Mouse (Mus musculus) B cell, adult 2 months (primary cell): ENCODE results near the gene Nox4.

Experiments used
- DNase-seq, 2 experiments: peaks; one replicate each; pipeline ENCODE4 v3.0.0; 2022

Gene Nox4

DNA sequence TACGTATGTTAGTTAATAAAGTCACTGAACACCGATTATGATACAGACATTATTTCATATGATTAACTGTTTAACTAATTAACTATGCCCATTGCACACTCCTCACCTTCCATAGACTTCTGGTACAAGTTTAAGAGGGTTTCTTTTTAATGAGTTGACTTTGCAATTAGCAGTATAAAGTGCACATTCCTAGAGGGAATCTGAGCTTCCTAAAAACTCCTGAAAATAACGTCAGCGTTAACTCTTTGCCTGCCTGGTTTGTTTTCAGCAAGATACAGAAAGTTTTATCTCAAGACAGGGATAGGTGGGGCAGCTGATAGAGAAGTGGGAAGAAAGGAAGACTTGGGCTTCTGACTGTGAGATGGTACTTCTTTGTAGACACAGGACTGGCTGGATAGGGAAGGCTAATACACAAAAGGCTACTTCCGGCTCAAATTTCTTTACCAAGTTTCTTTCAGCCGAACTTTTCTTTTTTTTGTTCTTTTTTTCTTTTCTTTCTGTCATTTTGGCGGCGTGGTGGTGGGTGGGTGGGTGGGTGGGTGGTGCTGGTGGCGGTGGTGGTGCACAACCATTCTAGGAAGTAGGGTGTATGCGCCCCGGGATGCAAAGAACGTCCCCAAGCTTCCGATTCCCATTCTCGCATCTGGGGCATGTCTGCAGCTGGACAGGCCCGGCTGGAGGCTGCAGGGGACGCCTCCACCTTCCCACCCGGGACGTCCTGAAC lies at the start of gene Nox4:
Gene Nox4 (plus strand): TSS at position 241 of the 724 bp plus-strand sequence.
- no peak for DNase-seq

DNA sequence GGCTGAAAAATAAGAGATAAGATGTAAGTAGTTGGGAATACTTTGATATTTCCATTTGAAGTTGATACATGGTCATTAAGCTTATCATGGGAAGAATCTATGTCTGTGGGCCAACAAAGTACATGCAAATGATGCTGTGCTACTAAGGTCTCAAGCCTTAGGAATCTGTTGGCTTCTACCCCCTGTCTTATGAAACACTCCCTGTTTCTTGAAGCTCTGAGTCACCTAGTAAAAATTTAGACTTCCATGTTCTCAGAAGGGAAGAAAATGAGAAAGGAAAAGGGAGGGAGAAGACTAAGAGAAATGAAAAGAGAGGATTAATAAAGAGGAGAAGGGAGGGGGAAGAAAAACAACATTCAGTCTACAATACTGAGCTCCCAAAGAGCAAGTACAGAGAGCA lies 41.1 kb upstream of the Nox4 start:
- no peak for DNase-seq

DNA sequence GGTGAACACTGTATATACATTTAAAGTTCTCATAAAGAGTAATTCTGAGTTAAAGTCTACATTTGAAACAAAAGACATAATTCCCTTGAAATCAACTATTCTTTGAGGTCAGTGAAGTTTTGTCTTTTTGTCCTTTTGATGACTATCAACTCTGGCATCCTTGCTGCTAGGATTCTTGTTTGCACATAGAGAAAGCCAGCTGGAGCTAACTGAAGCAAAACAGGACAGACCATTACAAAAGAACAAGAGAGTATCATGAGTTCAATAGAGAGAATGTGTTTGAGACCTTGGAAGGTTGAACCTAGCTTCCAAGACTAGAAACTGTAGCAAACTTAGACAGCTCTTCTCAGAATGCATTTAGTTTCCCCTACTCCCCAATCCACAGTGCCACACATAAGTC lies 24.2 kb upstream of the Nox4 start:
- DNase-seq: no peak

DNA sequence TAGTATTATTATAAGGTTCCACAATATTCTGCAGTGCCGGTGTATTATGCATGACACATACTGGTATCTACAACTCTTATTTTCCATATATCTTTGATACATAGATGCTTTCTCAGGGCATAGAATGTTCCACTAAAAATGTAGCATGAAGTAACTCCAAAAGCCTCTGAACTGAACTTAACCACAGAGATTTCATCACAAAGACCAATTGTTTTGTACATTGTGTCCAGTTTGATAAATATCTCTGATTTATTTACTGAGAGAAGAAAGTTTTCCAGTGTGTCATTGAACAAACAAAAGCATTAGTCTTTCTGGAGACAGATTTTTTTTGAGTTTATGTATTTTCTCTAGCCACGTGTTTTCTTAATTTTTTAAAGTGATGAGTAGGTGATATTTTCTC lies 23.1 kb upstream of the Nox4 start:
- no peak for DNase-seq

DNA sequence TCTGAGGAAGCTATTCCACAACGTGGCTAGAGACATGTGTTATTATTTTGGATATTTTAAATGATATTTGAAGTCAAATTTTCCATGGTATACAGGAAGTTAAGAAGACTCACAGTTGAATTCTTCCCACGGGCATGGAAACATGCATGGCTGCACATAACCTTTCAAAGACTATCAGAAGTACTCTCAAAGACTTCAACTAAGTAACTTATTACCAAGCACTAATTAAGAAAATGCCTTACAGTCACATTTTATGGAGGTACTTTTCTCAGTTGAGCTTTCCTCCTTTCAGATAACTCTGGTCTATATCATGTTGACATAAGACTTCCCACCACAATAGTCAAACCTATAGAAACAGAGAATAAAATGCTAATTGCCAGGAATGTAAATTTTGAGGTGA lies 20.3 kb upstream of the Nox4 start:
- no peak for DNase-seq

DNA sequence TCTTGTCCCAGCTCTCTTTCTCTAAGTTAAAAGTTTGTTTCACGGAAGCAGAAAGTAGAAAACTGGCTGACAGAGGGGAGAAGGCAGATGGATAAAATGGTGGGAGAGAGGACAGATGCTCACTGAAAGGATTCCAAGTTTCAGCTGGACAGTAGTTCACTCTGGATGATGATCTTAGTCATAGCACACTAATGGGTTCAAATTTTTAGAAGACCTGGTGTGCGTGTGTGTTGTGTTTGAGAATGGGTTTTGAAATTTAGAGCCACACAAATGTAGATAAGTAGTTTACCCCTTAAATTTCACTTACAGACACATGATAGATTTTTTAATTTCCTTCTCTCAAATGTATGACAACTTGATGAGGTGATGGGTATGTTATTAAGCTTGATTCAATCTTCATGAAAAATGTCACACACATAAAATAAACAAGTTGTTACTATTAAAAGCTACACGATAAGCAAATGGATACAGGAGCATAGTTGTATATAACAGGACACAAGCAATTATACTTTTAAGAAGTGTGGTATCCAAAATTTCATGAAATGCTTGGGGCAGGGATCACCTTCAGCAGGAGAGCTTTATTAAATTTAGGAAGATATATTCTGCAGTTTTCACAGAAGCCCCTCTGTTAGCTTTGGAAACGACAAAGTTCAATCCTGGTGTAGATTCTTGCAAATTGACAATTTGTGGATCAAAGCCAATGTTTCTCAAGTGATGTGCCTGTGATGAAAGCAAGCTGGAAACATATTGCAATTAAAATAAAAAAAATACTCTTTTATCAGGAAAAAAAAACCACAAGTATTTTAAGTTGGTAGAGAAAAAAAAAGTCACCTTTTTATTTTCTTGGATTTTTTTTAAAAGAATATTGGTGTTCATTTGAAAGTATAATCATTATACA lies 18.6 kb upstream of the Nox4 start:
- DNase-seq: no peak

DNA sequence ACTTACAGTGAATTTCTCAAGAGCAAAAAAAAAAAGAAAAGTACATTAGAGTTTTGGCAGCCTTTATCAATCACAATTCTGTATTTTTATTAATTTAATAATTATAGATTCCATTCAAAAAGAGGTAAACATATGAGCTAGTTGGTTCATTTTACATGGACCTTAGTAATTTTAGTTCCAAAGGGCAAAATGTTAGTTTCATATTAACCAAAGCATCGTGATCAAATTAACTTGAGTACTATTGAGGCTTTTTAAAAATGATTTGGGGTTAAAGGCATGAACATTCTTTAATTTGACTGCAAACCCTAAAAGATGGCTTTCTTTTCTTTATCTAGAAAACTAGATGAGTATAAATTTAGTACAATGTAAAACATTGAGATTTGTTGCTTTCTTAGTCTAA lies 16.4 kb upstream of the Nox4 start:
- no peak for DNase-seq

DNA sequence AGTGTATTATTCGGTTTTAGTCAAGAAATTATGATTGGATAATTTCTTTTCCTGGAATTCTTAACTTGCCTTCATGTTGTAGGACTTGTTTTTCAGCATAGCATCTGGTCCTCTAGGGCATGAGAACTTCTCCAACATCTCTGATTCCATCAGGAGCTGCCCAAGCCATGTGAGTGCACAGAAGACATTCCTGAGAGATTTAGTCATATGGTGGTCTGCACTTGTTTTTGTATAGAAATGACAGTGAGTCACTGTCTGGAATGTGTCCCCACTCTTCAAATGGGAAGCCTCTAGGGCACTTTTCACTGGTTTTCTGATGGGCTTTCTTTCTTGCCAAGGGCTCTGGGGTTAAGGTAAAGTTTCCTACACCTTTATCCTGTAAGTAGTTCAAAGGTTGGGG lies 4.8 kb upstream of the Nox4 start:
- DNase-seq: no peak

DNA sequence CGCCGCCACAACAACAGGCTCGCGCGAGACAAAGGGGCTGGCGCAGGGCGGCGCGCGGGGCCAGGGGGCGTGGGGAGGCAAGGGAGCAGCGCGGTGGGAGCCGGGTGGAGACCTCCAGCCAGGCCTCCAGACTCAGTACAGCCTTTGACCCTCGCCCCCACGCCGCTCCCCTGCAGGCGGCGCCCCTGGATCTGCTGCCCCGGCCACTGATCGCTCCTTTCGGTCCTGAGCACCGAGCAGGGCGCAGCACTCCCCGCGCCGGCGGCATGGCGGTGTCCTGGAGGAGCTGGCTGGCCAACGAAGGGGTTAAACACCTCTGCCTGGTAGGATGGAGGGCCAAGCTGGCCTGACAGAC lies 661 bp downstream of the Nox4 start:
- DNase-seq: no peak

DNA sequence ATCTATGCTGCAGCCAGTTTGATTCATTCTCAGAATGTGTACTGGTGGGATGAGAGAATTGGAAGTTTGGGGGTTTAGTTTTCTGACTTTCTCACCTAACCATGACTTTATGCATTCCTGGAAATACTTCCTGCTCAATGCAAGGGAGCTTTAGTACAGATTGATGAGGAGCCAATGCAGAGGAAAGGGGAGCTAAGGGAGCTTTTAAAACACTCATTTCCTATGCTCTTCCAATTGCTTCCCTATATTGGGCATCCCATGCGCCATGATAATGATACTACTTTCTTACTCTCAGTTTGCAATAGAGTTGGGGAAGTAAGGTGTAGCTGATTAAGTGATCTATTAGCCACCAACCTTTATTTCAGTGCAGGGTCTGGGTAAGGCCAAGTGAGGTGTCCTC lies 1.0 kb downstream of the Nox4 start:
- DNase-seq: no peak

DNA sequence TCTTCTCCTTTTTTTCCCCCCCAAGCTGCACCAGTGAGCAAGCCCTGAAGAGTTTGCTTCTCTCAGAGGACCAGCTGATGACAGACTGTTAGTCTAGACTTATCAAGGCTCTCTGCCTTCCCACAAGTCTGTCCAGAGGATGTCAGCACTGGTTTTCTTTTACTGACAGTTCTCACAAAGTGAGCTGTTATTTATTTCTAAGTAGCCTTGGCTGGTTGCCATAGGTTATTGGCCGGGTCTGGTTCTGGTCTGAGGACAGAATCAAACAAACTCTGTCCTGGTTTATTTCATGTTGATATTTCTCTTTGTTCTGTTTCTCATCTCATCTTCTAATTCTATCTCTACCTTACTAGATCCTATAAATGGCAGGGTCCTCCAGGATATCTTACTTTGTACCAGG lies 2.0 kb downstream of the Nox4 start:
- DNase-seq: no peak

DNA sequence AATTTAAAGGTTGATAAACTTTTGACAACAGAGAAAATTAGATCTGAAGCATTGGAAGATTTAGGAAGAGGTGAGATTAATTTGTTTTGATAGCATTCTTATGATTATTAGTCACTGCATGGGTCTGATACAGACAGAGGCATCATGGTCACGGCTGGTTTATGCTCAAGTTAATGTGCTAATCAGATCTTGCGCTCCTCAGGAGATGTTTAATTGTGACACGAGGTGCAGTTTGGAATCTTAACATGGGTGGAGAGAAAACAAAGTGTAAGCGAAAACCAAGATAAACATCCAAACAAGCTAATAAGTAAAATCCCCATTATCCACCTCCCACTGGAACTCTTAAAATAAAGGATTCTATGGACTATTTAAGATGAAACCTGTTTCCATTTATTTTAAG lies 6.2 kb downstream of the Nox4 start:
- DNase-seq: no peak

DNA sequence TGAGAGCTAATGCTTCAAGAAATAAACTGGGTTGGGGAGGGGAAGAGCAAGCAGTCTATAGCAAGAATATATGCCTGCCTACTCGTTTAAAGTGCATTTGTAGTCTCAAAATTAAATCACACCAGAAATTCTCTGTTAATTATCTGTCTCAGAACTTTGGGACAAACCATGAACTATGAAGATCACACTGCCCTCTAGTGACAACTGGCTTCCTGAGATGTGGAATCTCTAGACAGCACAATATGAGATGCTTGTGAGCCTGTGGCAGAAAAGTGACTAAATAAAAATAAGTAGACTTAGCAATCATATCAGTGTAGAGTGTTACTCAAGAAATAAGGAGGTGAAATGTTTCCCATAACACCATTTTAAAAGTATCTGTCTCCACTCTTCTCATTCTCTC lies 31.3 kb downstream of the Nox4 start:
- no peak for DNase-seq

DNA sequence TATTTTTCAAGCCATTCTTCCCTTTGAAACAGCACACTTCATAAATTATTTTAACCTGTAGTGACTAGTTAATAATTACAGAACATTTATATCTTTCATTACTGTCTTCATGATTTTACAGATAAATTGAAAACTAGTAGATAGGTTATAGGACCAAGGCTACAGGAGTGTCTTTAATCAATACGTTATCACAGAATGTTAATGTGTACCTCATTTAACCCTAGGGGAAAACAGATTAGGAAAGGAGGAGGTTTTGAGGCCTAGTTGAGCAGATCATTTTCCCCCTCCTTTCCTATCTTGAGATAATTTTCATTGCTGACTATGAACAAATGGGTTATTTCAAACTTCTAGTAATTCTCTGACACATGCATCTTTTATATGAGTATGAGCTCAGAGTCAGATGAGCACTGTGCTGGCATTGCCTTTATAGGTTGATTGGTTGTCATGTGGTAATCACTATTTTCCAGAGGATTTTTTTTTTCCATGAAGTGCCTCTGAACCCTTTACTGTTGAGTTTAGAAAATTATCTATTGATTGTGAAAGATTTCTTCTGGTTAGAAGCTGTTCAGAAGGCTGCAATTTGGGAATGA lies 57.9 kb downstream of the Nox4 start:
- no peak for DNase-seq

DNA sequence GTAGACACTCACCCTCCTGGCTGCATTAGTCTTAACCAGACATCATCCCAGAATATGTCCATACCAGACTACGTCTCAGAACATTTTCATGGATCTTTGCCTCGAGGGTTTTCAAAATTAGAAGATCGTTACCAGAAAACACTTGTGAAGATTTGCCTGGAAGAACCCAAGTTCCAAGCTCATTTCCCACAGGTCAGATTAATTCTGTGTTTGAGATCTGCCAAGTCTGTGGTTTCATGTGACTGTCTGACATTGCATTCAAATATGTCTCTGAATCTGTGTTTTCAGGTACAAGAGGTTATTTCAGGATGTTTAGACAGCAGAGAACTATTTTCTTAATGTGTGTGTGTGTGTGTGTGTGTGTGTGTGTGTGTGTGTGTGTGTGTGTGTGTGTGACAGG lies 75.7 kb downstream of the Nox4 start:
- DNase-seq: no peak

DNA sequence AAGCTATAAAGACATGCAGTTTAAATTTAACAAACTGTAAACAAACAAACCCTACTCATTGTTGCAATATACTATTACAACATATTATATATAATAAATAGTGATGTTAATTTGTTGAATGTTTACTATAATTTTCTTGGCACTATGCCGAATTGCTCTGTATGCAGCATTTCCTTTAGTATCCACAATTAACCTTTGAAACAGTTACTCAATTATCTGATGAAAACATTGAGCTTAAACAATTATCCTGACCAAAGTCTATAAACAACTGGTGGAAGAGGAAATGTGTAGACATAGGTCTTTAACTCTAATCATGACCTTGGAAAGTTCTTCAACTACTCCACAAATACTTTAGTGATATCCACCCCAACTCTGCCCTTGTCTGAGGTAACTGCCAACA lies 76.2 kb downstream of the Nox4 start:
- DNase-seq: no peak

DNA sequence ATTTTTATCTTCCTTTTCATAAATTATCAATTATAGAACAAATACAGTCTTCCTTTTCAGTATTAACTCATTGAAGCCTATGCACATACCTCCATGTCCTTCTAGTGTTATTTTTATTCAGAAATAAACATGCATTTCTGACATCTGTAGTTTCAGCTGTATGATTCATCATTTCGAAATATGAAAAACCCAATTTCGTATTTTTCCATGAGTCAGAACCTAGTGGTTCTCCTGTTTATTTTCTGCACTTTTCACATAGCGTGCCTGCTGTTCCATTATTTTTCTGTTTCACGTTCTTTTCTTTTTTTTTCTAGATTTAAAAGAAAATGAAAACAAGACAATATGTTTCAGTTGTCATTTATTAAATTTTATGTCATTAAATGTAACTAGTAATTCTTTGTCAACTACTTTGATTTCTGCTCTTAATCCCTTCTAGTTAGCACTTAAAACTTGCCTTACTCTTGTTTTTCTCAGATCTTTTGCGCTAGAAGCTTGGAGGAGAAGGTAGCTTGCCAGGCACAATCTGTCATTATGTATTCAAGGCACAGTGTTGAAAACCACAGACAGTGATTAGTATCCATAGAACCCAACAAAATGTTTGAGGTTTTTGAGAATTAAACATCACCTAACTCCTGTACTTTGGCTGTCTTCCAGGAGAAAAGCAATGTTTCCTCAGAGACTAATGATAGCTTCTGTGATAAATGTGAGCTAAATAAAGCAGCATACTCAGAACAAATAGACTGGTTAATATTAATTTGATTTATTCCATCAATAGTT lies 85.1 kb downstream of the Nox4 start:
- no peak for DNase-seq

DNA sequence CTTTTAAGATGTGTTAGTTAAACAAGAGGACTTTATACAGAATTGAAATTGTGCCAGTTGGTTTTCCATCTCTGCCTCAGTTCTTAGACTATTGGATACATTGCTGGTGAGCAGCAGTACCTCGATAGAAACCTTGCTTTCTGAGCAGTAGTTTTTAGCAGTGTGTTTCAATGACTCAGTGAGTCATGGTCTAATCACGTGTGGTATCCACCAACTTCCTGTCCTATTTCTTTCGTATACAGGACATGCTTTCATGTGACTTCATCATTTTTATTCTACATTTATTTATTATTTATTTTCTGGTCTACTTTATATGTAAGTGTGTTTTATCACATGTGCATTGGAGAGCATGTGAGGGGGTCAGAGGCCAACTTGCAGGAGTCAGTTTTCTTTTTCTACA lies 99.7 kb downstream of the Nox4 start:
- DNase-seq: no peak

DNA sequence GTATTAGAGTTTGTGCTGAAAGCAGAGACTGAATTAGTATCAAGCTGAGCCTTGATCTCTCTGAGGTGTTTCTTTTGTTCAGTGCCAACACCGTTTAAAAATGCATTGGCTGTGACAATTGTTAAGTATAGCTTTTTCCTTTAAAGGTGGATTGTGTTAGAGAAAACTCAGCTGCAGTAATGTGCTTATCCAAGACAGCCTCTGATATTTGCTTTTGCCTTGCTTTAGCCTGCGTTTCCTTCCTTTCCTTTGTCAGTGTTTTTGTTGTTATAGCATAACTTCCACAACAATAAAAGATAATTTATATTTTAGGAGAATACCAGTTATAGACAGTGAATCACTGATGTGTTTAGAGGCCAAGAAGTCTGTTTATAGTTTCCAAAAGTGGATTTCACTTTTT lies 106.9 kb downstream of the Nox4 start:
- no peak for DNase-seq

DNA sequence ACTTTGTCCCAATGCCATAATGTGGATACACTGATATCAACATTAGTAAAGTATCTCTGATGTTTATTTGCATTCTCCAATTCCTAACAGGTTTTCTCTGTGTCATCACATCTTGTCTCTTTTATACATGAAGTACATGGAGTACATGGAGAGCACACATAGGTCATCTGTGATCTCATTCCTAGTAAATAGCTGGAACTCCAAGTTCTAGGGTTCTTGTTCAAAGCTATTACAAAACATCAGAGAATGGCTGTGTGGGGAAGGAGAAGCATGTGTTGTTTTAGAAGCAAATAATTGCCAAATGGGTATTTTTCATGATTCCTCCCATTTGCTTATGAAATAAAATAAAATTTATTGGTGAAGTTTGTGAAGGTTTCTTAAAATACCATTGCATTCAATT lies 121.9 kb downstream of the Nox4 start:
- DNase-seq: no peak

DNA sequence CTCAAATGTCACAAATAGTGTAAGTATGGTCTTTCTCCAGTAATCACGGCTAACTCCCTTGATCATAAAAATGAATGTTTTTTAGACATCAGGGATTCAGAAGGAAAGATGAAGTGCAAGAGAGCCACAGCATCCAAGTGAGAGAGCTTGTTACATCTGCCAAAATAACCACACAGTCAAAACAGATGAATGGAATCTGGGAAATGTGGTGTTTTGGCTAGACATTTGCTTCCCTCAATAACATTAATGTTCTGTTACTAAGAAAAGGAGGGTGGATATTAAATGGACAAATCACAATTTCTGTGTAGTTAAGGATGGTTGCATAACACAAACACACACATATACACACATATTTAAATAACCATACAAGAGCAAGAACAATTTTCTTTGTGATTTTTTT lies 123.2 kb downstream of the Nox4 start:
- no peak for DNase-seq

DNA sequence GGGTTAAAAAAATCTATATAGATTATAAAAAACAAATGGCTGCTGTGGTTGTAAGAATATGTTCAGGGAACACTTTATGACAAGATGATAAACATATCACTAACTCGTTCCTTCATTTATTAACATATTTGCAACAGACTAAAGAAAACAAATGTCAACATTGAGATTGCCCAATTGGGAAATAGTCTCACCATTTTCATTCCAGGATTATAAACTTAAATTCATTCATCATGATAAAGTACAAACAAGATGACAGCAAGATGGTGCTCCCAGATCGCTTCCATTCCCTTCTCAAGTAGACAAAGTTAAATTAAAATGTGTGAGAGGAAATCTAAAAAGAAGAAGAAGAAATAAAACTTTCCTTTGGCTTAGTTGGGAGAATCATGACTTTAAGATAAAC lies 124.9 kb downstream of the Nox4 start:
- DNase-seq: no peak

DNA sequence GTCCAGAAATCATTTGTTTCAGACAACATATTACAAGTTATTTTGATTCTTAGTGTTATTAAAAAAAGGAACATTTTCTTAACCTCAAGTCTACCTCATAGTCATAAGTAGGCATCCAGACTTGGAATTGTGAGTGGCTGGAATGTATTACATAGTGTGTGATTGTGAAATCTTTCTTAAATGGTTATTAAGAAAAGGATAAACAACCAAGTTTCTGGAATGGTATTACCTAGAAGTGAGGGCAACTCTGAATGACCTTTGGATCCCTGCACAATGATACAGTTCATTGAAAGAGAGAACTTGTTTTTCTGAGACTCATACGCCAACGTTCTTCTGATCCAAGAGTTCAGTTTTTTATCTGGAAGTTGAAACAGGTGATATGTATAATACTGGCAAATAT lies 125.4 kb downstream of the Nox4 start:
- DNase-seq: no peak

DNA sequence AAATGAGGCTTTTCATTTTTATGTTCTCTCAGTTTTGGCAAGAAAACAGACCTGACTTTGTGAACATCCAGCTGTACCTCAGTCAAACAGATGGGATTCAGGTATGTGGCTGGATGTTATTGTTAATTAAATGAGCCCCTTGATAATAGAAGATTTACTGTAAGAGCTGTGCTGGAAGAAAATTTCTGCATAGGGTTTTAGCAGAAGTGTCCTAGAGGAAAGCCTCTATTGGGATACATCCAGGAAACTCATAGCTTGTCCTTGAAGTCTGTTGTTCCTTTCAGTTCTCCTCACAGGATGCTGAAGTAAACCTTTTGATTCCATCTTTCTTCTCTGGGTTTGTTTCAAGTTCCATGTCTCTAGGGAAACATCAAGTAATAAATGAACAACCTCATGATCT lies 128.4 kb downstream of the Nox4 start:
- DNase-seq: no peak
